Mouse (Mus musculus) lung, adult 2 months (tissue): Measurements from ENCODE around the gene Frmd5.

Experiments used
- CTCF ChIP-seq: fragments of 200-500 bp; IDR thresholded peaks from 2 replicates; pipeline ENCODE4 v1.5.1; 2011; ENCODE audit warnings: mild to moderate bottlenecking, low read length, control low read depth; ENCODE audit not compliant: insufficient read depth
- POLR2A ChIP-seq: fragments of 200-500 bp; IDR thresholded peaks from 2 replicates; pipeline ENCODE4 v1.6.1; 2011; ENCODE audit warnings: low read depth, mild to moderate bottlenecking, control low read depth, low read length, borderline replicate concordance; ENCODE audit errors: extremely low read depth

DNA sequence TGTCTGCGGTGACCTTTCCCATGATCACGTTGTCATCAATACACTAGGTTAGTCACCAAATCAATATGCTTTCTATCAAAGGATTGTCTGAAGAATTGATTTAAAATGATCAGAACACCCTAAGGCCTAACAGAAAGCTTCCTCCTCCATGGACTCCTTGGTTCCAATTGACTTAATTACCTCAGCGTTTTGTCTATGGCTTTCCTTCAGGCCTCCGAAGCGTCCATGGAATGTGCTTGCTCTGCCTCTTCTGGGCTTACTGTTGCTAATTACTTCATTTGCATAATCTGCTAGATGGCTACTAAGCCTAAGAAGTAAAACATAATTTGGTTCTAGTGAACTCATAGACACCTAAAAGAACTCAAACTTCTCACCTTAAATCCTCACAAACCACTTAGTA lies 42.0 kb downstream of the Frmd5 start:
- TF ChIP-seq CTCF: no peak
- TF ChIP-seq POLR2A: no peak
